Mouse (Mus musculus) naive thymus-derived CD4-positive, alpha-beta T cell, adult 2 months (primary cell): ENCODE results near the gene Ssrp1.

ENCODE experiments used
- DNase-seq: peaks from one replicate; pipeline ENCODE4 v3.0.0-alpha.2; 2011; ENCODE audit warnings: low read depth

The Ssrp1 gene

DNA sequence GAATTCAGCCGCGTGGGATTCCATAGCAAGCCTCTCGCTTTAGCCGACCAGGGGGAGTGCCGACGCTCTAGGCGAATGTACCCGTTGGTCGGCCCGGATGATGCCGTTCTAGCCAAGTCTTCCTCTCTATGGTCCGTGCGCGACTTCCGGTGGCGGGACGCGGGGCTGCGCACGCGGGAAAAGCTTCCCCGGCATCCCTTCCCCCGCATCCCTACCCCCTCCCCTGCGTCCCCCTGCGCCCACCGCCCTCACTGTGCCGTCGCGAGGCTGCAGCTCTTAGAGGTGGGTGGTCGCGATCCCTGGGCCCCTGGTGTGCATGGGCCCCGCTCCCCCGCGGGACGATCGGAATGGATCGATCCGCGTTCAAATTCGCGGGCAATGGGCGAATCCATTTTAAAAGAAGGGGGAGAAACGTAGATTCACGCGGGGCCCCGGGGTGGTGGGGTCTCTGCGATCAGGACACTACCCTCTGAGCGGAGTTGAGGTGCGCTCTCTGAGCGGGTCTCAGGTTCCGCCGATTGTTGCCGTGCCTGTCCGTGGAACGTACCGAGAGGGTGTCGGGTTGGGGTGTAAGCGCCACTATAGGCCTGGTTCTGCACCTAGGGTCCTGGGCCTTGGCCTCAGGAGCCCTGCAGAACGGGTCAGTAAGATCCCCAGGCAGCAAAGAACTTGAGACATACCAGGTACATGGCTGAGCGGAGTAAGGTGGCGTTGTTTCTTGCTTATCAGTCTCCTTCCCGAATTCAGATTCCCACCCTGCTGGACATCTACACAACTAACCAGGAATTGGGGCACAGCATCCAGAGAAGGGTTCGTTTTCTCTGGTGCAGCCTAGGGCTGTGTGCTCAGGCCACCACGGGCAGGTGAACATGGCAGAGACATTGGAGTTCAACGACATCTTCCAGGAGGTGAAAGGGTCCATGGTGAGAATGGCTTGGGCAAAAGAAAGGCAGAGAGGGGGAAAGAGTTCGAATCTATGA, at the start of gene Ssrp1, which contains the start of gene P2rx3:
TSS of gene Ssrp1 (plus strand) at position 188 of the 980 bp plus-strand sequence.
TSS of gene P2rx3 (minus strand) at position 416 of the 980 bp plus-strand sequence.
- peak; percentile 95 for DNase-seq

DNA sequence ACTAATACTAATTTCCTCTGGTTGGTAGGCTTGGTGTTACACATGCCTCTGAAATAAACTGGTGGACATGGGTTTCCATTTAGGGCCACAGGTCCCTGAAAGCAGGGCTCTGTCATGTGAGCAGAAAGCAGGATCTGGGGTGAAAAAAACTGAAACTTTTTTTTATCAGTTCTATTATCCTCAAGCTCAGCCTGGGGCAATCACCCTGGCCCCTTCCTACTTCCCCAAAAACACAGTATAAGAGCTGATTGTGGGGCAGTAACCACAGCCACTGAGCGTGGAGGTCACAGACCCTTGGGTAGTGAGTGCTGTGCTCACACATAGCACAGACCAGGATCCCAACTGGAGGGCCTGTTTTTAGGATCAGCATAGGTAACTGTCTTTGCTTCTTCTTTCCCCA, 49.1 kb upstream of the Ssrp1 start, which contains the start of gene Prg3:
TSS of gene Prg3 (plus strand) at position 286 of the 400 bp plus-strand sequence.
- no peak for DNase-seq

DNA sequence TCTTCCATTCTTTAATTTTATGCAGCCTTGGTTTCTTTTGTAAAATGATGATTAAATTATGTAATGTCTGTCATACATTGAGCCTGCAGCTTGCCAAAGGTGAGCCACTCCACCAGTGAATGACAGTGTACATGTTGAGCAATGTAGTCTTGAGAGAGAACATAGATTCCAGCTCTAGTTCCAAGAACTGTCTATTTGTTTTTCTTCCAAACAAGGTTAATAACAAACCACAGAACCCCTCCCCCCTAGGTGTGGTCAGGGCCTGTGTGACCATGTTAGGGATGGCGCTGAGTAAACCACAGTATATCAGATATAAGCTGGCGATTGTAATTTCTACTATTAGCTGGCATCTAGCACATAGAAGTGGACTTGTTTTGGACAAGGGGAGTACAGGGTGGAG, 40.7 kb upstream of the Ssrp1 start:
- no peak for DNase-seq

- DNase-seq = no peak
These were observed 37.4 kb upstream of the Ssrp1 start for GRCm38 (mm10) chr2:84999486-85000181.

DNA sequence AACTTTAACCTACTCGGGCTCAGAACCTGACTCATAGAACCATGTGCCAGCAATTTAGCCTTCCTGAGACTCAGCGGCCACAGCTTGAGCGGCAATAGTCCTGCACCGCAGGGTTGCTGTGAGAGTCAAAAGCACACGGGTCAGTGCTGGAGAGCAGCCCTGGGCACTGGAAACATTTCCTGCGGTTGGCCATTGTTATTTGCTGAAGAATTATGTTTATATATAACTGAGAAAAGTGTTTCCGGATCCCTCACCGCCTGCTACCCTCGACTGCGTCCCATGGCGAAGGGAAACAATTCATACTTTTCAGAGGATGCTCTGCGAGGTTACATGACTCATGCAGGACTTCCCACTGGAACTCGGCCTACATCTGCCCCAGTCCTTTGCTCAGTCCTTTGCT, 35.5 kb upstream of the Ssrp1 start:
- DNase-seq = no peak

DNA sequence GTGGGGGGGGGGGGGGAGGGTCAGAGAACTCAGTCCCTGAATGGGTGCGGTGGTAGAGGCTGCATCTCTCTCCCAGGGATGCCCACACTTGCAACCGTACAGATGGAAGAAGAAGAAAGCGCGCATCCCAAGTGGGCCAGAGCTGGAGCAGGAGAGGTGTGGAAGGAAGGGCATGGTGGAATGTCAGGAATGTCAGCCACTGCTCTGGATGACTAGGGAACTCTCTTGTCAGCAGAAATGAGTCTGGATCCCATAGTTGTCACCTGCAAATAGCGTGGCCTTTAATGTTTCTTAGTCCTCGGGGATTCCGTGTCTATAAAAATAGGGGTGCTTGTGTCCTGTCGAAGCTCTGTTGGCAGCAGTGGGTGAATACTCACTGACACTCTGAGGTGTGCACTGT, 34.5 kb upstream of the Ssrp1 start:
- DNase-seq = no peak

DNA sequence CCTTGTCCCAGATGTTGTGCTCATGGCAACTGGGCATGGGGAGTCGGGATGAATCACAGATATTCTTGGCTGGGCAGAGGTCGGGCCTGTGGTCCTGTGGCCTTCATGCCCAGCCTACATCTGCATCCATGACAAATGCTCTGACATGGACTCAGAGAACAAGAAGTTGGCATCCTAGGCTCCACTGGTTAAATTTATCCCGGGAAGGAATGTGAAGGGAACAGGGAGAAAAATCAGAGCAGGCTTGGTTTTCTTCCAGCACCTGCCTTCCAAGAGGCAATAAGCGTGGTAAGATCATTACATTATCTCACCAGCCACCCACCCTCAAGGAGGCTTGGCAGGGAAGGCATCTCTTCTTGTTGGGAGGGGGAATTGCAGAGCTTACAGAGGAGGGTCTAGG, 32.7 kb upstream of the Ssrp1 start:
- DNase-seq = no peak

DNA sequence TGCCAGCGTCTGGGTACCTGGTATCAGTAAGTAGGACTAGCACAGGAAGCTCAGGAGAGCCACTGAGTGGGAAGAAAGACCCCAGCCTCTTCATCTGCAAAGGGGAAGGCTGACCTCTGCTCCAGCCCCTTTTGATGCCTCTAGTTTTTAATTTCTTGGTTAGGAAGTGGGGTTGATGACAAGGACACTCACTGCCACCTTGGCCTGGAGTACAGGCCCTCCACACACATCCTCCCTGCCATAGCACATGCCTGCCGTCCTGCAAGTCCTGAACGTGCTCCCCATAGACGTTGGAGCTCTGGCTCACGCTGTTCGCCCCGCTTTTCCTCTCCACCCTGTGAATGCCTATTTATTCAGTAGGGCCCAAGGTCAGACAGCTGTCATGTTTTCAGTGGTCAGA, 30.4 kb upstream of the Ssrp1 start:
- DNase-seq = no peak

DNA sequence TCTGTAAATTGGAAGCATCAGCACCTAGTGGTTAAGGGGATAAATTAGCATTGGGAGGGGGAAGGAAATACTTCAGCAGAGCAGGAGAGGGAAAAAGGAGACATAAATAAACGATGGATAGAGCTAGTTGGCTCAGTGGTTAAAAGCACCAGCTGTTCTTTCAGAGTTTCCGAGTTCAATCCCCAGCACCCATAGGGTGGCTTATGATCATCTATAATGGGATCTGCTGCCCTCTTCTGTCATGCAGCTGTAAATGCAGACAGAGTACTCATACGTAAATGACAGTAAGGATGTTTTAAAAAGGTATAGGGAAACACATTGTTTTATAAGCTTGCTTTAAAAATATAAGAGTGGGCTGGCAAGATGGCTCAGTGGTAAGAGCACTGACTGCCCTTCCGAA, 29.3 kb upstream of the Ssrp1 start:
- peak; percentile 48 for DNase-seq

DNA sequence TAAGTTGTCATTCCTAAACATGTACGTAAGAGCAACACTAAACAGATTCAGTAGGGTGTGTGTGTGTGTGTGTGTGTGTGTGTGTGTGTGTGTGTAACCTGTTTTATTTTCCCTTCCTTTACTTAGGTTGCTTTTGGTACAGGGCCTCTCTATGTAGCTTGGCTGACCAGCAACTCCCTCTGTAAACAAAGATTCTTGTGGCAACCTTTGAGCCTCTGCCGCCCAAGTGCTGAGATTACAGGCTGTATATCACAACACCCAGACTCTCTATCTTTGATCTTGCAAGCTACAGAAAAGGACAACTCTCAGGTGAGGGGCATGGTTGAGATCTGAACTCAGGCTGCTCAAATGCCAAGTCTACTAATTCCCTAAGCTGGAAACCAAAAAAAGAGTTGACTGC, 27.8 kb upstream of the Ssrp1 start:
- no peak for DNase-seq

GRCm38 (mm10) chr2:85011906-85012604, 25.0 kb upstream of the Ssrp1 start:
- no peak for DNase-seq

GRCm38 (mm10) chr2:85012679-85013078, 24.4 kb upstream of the Ssrp1 start:
- DNase-seq = no peak

GRCm38 (mm10) chr2:85013826-85014587, 23.0 kb upstream of the Ssrp1 start:
- DNase-seq = no peak

- DNase-seq = no peak
These were observed 22.4 kb upstream of the Ssrp1 start for GRCm38 (mm10) chr2:85014588-85014982.

DNA sequence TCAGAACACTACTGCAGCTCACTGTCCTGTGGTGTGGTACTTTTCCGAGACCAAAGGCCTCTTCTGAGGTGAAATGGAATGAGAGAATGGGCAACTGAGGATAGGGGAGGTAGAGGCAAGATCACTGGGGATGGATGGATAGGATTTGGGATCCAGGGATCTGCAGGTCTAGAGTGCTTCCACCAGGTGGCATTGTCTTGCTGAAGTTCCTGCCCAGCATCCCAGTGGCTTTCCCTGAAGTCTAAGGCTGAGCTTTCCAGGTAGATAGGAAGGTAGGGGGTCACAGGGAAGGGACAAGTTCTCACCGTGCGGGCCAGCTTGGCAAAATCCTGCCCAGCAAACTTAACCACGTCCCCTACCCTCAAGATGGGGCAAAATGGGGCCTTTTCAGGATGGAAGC, 15.0 kb upstream of the Ssrp1 start:
- DNase-seq = no peak

GRCm38 (mm10) chr2:85026178-85026577, 10.9 kb upstream of the Ssrp1 start:
- DNase-seq = no peak

GRCm38 (mm10) chr2:85027281-85027680, 9.8 kb upstream of the Ssrp1 start:
- no peak for DNase-seq

GRCm38 (mm10) chr2:85029897-85030296, 7.1 kb upstream of the Ssrp1 start:
- DNase-seq = no peak

DNA sequence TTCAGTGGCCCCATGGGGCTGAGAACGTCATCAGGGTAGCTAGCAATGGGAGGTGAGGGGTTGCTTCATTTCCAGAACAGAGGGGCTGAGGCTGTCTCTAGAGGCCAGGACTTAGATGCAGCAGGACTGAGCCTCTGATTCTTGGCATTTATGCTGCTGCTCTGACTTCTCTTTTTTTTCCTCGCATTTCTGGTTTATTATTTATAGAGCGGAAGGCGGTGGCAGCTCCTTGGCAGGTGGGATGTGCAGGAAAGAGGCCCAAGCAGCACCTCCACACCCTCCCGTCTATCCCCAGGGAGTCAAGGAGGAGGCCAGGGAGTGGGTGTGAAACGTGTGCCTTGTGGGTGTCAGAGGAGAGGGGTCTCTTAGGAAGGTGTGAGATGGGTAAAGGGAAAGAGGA, 6.0 kb upstream of the Ssrp1 start:
- no peak for DNase-seq

DNA sequence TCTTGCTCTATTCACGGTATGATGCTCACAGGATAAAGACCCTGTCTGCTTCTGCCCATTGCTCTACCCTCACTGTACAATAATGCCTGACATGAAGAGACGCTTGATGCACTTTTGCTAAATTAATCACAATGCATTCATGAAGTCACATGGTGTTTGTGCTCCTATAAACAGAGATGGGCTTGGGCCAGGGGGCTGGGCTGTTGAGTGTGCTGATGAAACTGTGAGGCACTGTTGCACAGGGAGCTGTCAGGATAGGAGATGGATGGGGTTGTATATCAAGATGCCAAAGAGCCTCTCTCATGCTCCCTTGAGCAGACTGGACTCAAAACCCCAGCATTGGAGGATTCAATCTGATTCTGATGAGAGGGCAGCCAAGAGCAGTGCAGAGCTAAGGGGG, 3.9 kb upstream of the Ssrp1 start:
- no peak for DNase-seq

- DNase-seq = no peak
These were observed 2.9 kb upstream of the Ssrp1 start for GRCm38 (mm10) chr2:85034169-85034568.
